Mouse (Mus musculus): ENCODE measurements around the gene Ccng1.
"Not testable (repeated sequence)": the region's sequence is repeated elsewhere in the genome, so short reads cannot be mapped to it uniquely, and the experiment has no call there.

Ccng1 gene

DNA sequence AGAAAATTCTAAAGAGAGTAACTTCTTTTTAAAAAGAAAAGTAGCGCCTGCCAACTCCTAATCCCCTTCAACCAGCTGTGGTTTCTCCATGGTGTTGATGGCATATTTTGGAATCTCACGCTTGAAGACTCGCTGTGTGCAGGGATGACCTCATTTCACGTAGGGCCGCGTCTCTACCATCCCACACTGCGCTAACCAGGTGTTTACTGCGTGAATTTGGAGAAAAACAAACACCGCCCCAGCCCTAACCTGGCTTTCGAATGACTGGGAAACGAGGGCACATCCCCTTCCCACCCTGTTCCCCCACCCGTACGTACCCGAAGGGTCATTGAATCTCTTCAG is 22.1 kb downstream of the Ccng1 start:
- no peak for DNase-seq (ENCODE audit: low spot score in 2 of 2)

DNA sequence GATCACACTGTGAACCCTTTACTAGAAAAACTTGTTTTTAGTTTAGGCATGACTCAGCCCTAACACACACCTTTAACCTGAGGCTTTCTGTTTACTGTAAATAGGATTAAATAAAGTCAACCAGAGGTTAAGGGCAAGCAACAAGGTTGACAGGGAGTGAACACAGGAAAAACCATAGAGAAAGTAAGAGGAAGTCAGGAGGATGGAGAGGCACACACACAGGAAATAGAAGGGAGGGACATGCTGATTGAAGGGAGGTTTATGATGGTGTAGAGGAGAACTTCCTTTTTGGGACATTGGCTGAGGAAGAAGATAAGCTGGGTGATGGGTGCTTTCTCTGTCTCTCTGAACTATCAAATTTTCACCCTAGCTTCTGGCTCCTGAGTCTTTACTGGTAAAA is 36.8 kb downstream of the Ccng1 start:
- no peak for DNase-seq (ENCODE audit: low spot score in 2 of 2)

DNA sequence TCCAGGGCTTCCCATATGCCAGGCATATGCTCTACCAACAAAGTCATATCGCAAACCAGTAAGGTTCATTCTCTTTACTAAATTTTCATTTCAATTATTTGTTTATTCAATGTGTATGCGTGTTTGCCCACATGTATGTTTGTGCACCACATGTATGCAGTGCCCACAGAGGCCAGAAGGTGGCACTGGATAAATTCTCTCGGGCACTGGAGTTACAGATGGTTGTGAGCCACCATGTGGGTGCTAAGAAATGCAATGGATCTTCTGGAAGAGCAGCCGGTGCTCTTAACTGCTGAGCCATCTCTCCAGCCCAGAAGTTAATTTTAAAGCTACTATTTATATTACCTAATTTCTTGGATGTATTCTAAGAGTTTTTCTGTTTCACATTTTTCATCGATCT is 39.6 kb downstream of the Ccng1 start:
- DNase-seq (ENCODE audit: low spot score in 2 of 2) = no peak

DNA sequence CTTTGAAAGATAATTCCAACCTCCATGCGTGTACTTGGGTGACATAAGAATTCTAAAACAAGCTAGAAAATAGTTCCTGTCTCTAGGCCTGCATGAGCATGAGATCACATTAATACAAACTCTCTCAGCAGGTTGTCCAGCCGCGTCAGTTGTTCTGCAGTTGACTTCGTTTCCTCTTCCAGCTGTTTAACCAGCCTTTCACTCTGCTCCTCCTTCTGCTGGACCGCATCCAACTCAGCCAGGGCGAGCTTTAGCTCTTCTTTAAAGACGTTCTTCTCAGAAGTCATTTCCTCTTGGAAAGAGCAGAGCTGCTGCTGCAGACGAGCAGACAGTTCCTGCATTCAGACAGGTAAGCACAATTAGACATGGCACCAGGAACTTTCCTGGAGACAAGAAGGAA is 41.3 kb downstream of the Ccng1 start:
- DNase-seq (ENCODE audit: low spot score in 2 of 2) = no peak

DNA sequence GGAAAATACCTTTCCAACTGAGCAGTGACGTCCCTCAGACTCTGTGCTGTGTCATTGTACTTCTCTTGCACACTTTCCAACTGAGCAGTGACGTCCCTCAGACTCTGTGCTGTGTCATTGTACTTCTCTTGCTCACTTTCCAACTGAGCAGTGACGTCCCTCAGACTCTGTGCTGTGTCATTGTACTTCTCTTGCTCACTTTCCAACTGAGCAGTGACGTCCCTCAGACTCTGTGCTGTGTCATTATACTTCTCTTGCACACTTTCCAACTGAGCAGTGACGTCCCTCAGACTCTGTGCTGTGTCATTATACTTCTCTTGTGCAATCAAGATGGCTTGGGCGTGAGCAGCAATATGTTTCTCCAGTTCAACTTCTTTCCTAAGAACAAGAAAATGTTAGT is 45.2 kb downstream of the Ccng1 start:
- not testable (repeated sequence) for DNase-seq (ENCODE audit: low spot score in 2 of 2)

Measured in urinary bladder, postnatal 4 days (tissue).